Mouse (Mus musculus): ENCODE results near the gene Tmem130.

- TF ChIP-seq POLR2A (IDR thresholded peaks at IDR 0.05; ENCODE audit: borderline replicate concordance, extremely low read depth, low read depth, low read length) (no peak), CTCF (IDR thresholded peaks at IDR 0.05; ENCODE audit: insufficient read depth, low read length) (no peak)
Observed at GRCm38 (mm10) chr5:144688371-144688770, 73.2 kb downstream of the Tmem130 start.
